Mouse (Mus musculus) bone marrow macrophage, adult 2 months (primary cell): ENCODE measurements at regions not wholly inside any gene's neighbourhood (a gene's known extent, or its start where the extent isn't known, plus 50 kb on each side); places are given as distances from the start of the nearest gene placed in this dataset.
"Not testable (repeated sequence)": the region's sequence is repeated elsewhere in the genome, so short reads cannot be mapped to it uniquely, and the experiment has no call there.

ENCODE experiments used
- H3K27ac ChIP-seq: 2 replicates; pipeline ENCODE4 v1.5.1; 2012; ENCODE audit warnings: low read depth, low read length; ENCODE audit not compliant: insufficient read depth
- H3K4me1 ChIP-seq: 2 replicates; pipeline ENCODE4 v1.6.1; 2012; ENCODE audit warnings: low read length; ENCODE audit not compliant: control insufficient read depth, insufficient read depth
- H3K4me3 ChIP-seq: 2 replicates; pipeline ENCODE4 v1.5.1; 2012; ENCODE audit warnings: mild to moderate bottlenecking, low read length, moderate library complexity; ENCODE audit not compliant: insufficient read depth
- CTCF ChIP-seq: IDR thresholded peaks from 2 replicates; pipeline ENCODE4 v1.5.1; 2012; ENCODE audit warnings: low read depth, mild to moderate bottlenecking, low read length, moderate library complexity
- POLR2A ChIP-seq: IDR thresholded peaks from 2 replicates; pipeline ENCODE4 v1.6.1; 2012; ENCODE audit warnings: mild to moderate bottlenecking, low read depth, low read length, borderline replicate concordance

- Histone ChIP-seq H3K4me1 (peaks cover 2% of the 10 kb centered on the region; the same call in 1 of the 2 replicates), H3K27ac (no peak overlapping the region), H3K4me3 (no peak overlapping the region)
- TF ChIP-seq POLR2A (no peak), CTCF (no peak)
Measured at GRCm38 (mm10) chr19:54117676-54118075, 73.7 kb downstream of the Adra2a start.

- TF ChIP-seq POLR2A (no peak), CTCF (no peak)
- Histone ChIP-seq H3K27ac (no peak overlapping the region), H3K4me3 (no peak overlapping the region), H3K4me1 (peaks cover 3% of the 10 kb centered on the region; the same call in 1 of the 2 replicates)
Measured at GRCm38 (mm10) chr19:54123586-54123985, 79.6 kb downstream of the Adra2a start.

GRCm38 (mm10) chr19:54151766-54152165 lies 107.8 kb downstream of the Adra2a start:
- Histone ChIP-seq H3K27ac (peak overlapping the region; percentile 76), H3K4me1 (peaks cover 32% of the 10 kb centered on the region)
- H3K4me3 ChIP-seq, result not testable (repeated sequence)

- no peak overlapping the region for H3K4me3 ChIP-seq
- TF ChIP-seq POLR2A (no peak), CTCF (no peak)
- H3K27ac ChIP-seq, result no peak overlapping the region
- H3K4me1 ChIP-seq, result peaks cover 22% of the 10 kb centered on the region
Measured at GRCm38 (mm10) chr19:54154400-54154799, 110.4 kb downstream of the Adra2a start.

GRCm38 (mm10) chr19:54170361-54170760 lies 126.4 kb downstream of the Adra2a start:
- Histone ChIP-seq H3K4me1 (no peaks in the 10 kb centered on the region), H3K4me3 (no peak overlapping the region), H3K27ac (no peak overlapping the region)
- no peak for TF ChIP-seq POLR2A

GRCm38 (mm10) chr19:54174090-54175055 lies 130.4 kb downstream of the Adra2a start:
- Histone ChIP-seq H3K4me3 (no peak overlapping the region), H3K4me1 (no peaks in the 10 kb centered on the region; the same call in 1 of the 2 replicates), H3K27ac (no peak overlapping the region)
- TF ChIP-seq POLR2A (no peak), CTCF (no peak)

- TF ChIP-seq CTCF (no peak), POLR2A (no peak)
- no peak overlapping the region for H3K4me3 ChIP-seq
- H3K27ac ChIP-seq, result no peak overlapping the region
- H3K4me1 ChIP-seq, result no peaks in the 10 kb centered on the region; the same call in 1 of the 2 replicates
Measured at GRCm38 (mm10) chr19:54175766-54176165, 131.8 kb downstream of the Adra2a start.

- no peak for TF ChIP-seq CTCF
- TF ChIP-seq POLR2A, result no peak
- no peaks in the 10 kb centered on the region; the same call in 1 of the 2 replicates for H3K4me1 ChIP-seq
Measured at GRCm38 (mm10) chr19:54177491-54177890, 133.5 kb downstream of the Adra2a start.

GRCm38 (mm10) chr19:54200407-54200806 lies 156.5 kb downstream of the Adra2a start:
- Histone ChIP-seq H3K4me3 (no peak overlapping the region), H3K27ac (no peak overlapping the region), H3K4me1 (no peaks in the 10 kb centered on the region)
- TF ChIP-seq POLR2A, result no peak
- no peak for TF ChIP-seq CTCF

More at GRCm38 (mm10) chr19:54177491-54177890, 133.5 kb downstream of the Adra2a start:
- H3K27ac ChIP-seq, result no peak overlapping the region
- no peak overlapping the region for H3K4me3 ChIP-seq

GRCm38 (mm10) chr19:54202456-54202855 lies 158.5 kb downstream of the Adra2a start:
- H3K4me3 ChIP-seq, result no peak overlapping the region
- H3K27ac ChIP-seq, result no peak overlapping the region
- H3K4me1 ChIP-seq, result no peaks in the 10 kb centered on the region
- TF ChIP-seq POLR2A, result no peak
- no peak for TF ChIP-seq CTCF
